Mouse (Mus musculus) mesoderm, embryonic 11.5 days (tissue): ENCODE data around the gene Rspo4.

Experiments
- DNase-seq: peaks from one replicate; pipeline ENCODE4 v3.0.0-alpha.2; 2012; ENCODE audit warnings: low read depth, low spot score

Rspo4 gene

DNA sequence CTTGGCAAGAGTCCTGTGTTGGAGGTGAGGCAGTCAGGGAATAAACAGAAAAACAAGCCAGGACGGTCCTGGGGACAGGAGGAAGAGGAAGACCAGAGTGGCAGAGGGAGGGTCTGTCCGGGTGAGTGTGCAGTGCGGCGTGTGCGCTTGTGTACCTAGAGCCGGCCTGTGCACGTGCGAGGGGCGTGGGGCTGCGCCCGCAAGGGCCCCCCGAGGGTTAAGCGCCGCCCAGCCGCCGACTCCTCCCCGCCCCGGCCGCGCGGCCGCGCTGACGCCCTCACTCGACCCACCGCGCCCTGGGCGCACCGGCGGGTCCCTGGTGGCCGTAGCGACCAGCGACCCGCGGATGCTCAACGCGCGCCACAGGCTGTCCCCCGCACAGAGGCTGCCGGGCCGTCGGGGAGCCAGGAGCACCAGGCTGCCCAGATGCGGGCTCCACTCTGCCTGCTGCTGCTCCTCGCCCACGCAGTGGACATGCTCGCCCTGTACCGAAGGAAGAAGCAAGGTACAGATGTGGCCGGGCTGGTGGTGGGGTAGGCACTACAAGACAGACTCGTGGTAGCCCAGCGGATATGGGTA is at the start of gene Rspo4:
Rspo4 (plus strand) TSS at position 280 of the 579 bp plus-strand sequence.
- peak; percentile 48 for DNase-seq

DNA sequence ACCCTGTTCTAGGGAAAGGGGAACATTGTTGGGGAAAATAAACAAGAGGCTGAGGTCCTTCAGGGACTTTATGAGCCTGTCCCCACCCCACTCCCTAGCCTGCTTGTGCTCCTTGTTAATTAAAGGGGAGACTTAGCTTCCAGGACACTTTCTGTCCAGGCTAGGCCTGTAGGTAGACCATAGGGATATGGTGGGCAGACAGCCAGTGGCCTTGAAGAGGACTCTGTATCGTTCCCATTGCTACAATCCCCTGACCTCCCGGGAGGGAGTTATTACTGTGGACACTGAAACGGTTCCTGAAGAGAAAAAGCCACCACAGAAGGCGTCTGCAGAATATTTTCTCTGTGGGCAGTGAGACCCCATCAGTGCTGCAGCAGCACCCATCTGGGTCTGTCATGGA is 27.1 kb upstream of the Rspo4 start:
- no peak for DNase-seq

DNA sequence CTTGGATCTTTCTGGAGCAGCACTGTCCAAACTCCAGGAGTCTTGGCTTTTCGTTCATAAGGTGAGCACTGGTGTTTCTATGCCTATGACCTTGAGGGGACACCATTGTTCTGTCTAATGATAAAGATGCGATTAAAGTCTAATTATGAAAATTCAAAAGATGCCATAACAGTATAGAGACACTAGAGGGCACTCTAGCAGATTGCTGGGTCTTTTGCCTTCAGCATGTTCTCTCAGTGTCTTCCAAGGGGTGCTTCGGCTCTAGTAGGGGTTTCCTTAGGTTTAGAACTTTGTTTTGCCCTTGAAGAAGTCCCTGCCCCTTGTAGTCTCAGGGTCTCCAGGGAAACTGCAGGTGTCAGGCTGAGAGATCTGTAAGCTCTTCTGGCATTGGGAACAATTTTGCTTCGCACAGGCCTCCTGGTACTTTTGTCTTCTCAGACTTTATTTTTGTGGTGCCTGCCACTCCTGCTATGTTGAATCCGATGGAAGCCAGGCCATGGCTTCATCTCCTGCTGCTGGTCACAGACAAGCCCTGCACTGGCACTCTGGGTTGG is 19.6 kb downstream of the Rspo4 start:
- DNase-seq = peak; percentile 29

DNA sequence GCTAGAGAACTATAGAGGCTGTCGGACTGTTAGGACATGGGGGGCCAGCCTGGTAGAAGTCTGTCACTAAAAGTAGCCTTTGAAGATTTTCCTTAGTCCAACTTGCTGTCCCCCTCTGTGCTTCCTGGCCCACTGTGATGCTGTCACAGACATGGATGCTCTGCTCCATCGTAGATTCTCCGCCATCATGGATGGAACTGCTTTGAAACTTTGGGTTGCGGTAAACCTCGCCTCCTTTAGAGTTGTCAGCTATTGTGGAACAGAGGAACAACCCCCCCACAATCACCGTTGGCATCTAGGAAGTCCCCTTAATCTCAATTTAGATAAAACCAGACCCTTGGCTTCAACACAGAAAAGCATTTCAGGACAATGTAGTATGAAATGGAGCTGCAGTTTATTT is 22.2 kb downstream of the Rspo4 start:
- no peak for DNase-seq

DNA sequence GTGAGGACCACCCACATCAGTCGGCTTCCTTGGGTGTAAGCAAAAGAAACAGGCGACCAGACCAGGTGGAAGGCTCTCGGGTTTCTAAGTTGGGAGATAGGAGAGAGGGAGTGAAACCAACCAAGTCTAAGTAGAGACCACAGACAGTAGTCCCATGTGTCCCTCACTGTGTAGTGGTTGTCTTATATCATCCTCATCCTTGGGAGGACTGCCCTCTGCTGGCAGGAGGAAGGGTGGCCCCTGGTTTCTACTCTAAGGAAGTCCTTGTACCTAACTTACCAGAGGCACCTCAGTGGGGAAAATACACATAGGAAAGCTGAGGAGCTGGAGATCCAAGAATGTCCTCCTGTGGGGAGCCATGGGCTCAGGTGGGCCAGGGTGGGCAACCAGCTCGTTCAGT is 23.8 kb downstream of the Rspo4 start:
- peak; percentile 78 for DNase-seq

DNA sequence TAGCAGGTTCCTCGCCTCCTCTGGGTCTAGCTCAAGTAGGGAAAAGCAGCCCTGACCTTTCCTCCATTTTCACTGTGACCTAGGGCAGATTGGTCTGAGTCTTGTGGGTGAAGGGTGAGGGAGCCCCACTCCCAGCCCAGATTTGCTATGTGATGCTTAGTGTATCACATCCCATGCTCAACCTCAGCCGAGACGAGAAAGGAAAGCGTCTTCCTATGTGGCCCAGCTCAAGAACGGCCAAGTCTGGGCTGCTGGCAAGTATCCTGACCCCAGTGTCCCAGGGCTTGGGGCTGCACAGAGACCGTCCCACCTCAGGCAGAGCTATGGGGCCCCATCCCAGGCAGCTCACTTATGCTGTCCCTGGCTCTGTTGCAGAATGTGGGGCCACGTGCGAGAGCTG is 25.5 kb downstream of the Rspo4 start:
- no peak for DNase-seq

DNA sequence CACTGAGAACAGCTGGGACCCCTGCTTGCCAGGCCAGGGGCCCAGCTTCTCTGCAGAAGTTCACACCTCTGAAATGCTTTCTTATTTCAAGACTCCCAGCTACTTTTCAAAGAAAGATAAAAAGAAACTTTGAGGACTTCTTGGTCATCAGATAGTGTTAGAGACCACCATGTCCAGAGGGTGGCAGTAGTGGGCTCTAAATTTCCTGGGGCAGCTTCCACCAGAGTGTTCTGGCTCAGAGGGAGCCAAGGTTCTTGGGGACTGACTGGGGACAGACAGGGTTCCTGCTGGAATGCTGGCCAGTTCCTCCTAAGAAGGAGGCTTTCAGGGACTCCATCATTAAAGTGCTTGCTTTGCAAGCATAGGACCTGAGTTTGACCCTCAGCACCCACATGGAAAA is 31.8 kb downstream of the Rspo4 start:
- no peak for DNase-seq

DNA sequence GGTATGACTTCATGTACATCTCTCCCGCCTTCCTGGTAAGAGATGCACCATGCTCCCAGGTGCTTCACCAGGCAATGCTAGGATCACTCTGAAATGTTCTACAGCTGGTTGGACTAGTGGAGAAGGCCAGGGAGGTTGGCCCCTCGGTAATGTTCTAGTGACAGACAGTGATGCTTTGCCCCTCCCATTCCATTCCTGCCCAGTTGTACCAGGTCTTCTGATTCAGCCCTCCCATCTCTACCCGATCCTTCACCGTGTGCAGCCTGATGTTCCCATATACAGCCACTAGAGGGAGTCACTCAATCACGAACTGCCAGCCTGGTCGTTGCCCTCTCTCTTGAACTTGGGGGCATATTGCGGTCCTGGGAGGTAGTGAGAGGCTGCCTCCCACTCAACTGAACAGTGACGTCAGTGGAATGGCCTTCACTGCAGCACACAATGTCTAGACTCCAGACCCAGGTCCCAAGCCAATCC is 33.3 kb downstream of the Rspo4 start:
- DNase-seq = peak; percentile 81

DNA sequence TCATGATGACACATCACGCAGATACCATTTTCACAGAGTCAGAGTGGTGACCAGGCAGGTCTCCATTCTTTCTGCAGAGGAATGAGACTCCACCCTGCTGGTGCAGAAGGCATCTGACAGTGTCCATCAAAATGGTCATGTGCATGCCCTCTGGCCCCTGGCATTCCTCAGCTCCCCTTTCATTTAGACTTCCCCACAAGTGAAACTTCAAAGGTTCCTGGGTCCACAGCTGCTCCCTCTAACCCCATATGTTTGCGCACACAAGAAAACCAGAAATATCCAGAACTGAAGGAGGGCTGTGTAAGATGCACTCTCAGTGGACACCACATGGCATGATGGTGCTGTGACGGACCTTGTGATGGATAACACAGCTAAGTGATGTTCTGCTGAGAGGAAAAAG is 35.9 kb downstream of the Rspo4 start:
- DNase-seq = peak; percentile 21

DNA sequence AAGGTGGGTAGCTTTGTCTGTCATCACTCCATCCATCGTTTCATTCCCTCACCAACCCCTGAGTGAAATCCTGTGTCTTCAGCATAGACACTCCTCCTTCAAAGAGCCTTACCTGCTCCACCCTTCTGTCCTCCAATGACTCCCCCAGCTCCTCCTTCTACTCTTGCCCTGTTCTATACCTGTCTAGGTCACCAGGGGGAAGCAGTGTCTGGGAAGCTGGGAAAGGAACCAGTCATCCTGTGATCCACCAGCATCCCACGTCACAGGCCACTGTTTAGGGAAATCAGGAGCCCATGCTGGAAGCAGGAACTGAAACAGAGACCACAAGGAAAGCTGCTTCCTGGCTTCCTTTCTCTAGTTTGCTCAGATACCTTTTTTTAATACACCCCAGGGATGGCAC is 37.0 kb downstream of the Rspo4 start:
- no peak for DNase-seq

DNA sequence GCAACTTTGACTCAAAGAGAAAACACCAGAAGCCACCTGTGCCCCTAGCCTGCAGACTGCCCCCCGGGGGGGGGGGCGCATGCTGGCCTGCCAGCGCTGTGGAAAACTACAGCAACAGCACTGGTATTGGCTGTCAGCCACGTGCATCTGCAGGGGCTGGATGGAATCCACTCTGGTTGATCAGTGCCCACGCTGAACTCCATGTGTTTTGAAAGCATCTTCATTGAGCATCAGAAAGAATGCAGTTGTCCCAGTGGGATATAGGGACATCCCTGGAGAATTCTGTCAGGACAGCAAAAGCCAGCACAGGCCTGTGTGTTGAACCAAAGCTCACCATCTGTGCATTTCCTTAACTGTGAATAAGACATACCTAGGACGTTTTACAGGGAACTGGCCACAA is 48.3 kb downstream of the Rspo4 start:
- DNase-seq = no peak

DNA sequence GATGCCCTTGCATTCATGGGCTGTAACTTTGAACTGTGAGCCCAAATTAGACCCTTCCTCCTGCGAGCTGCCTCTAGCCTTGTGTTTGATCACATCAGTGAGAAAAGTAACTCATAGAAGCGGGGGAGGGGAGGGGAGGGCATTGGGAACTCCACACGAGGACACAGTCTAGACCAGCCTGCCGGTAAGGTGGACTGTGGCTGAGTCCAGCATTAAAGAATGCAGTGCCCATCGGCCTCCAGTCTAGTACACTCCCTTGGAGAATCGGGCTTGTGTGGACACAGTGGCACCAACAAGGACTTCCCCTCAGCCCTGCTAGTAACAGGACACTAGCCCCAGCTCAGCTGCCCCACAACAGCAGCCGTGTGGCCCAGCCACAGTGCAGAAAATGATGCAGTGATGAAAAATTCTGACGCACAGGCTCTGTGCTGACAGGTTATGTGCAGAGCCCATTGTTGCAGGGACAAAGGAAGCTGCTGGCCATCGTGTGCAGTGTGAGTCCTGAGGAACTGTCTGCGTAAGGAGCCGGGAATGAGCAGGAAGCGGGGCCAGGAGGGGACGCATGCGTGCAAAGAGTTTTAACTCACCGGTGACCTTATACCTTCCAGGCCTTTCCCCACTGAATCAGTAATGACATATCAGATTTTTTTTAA is 50.5 kb downstream of the Rspo4 start:
- DNase-seq = no peak

DNA sequence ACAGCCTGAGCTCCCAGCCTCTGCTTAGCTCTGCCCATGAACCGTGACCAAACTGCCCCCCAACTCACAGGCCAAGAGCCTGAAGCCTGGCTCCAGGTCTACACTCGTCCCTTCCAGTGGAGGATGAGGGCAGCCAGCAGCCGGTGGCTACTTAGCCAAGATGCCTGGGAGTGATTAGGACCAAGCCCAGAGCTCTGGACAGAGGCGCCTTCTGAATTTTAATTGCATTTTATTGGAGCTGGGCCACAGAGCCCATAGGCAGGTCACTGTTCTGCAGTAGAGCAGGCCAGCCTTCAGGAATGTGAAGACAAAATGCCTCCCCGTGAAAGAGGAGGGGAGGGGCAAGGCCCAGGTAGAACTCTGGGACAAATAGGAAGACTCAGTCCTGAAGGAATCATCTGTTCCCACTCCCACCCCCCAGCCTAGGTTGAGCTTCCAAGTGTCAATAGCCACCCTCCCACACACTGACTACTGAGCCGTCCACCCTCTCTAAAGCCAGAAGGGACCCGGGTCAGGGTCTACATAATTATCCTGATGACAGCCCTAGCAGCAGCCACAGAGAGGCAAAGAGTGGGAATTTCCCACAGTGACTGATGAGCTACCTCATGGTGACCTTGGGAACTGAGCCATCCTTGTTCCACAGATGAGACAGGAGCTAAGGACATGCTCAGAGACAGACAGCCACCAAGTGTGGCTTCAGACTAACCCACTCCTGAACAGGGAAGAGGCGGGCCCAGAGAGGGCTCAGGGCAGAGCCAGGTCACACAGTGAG is 51.7 kb downstream of the Rspo4 start:
- no peak for DNase-seq

DNA sequence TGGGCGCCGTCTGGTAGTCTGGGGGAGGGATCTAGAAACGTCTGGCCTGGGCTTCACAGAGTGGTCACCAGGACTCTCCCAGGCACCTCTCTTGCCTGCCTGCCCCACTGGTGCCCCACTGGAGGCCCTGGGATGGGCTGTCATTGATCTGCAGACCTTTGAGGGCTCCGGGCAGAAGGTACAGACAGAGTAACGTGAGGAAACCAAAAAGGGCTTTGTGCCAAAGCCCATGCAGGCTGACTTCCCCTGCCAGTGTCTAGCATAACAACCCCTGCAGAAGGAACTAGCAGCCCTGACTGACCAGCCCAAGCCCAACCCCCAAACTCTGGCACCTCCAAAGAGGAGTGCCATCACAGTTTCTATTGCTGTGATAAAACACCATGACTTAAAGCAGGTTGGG is 53.2 kb downstream of the Rspo4 start:
- no peak for DNase-seq

DNA sequence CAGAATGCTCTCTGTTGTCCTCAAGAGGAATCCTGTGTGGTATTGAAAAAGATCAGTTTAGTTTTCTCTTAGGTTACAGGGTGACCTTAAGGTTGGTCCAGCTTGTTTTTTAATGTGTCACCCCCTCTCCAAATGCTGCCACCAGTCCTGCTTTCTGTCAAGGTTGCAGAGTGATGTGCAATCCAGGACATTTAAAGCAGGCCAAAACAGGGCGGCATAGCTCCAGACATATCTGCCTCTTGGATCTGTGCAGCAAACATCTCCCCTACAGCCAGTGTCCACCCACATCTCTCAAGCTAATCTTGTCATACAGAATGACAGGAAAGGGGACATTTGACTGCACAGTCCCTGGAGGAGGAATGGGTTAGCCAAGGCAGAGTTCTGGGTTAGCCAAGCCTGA is 55.4 kb downstream of the Rspo4 start:
- no peak for DNase-seq

DNA sequence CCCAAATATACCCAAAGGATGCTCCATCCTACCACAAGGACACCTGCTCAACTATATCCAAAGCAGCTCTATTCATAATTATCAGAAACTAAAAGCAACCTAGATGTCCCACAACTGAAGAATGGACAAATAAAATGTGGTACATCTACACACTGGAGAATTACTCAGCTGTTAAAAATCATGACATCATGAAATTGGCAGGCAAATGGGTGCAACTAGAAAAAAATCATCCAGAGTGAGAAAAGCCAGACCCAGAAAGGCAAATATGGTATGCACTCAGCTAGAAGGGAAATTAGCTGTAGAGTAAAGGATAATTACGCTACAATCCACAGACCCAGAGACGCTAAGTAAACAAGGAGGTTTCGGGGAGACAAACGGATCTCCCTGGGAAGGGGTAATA is 58.1 kb downstream of the Rspo4 start:
- no peak for DNase-seq

DNA sequence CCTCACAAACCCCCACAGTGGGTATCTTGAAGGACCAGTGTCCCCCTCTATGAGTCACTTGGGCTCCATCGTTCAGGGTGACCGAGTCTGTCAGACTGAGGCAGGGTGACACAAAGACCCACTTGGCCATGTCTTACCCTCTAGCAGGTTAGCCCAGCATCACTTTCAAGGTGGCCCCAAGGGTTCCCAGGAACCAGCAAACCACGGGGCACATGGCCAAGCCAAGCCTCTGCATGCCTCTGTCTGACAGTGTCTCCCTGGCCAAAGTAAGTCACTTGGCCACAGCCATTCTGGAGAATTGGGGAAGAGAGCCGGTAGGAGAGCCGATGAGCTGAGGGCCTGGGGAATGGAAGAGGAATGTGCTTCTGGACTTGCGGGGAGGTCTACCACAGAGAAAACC is 60.5 kb downstream of the Rspo4 start:
- no peak for DNase-seq

DNA sequence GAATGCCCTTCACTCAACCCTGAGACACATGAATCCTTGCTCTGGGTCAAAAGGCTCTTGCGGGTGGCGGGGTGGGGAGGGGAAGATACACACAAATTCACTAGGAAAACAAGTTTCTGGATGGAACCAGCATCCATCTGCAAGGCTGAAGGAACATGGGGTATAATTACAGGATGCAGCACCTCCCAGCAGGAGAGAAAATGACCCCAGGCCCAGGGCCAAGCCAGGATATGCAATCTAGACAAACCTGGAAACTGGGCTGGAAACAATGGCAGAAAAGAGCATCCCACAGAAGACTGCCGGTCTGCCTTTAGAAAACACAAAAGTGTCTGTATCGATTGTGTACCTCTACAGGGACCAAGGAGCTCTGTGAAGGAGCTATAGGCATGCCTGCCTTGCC is 61.2 kb downstream of the Rspo4 start:
- DNase-seq = no peak

DNA sequence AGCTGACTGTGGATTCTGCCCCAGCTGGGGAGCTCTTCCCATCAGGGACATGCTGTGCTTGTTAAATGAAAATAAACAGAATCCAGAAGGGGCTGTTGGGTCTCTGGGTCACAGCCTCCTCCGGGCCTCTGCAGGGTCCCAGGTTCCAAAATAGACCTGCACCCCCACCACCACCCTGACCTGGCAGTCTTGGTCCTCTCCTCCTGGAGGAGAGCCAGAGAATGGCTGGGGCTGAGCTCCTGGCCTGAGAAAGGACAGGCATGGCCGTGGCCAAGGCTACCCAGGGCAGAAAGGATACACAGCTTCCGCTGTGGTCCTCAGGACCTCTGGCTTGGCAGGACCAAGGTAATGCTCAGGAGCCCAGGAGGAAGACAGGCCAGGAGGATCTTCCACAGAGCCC is 61.9 kb downstream of the Rspo4 start:
- DNase-seq = no peak

DNA sequence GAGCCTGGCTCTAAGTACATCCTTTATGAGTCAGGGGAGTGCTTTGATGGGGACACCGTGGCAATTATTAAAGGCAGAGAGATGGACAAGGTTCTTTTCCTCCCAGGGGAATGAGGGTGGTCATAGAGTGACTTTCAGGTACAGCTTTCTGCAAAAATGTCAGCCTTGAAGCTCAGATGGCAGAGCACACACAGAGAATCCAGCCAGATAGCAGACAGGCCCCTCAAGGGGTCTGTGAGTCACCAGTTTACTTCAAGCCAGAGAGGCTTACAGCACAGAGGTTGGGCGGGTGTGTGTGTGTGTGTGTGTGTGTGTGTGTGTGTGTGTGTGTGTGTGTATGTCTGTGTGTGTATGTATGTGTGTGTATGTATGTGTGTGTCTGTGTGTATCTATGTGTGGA is 64.3 kb downstream of the Rspo4 start:
- no peak for DNase-seq

DNA sequence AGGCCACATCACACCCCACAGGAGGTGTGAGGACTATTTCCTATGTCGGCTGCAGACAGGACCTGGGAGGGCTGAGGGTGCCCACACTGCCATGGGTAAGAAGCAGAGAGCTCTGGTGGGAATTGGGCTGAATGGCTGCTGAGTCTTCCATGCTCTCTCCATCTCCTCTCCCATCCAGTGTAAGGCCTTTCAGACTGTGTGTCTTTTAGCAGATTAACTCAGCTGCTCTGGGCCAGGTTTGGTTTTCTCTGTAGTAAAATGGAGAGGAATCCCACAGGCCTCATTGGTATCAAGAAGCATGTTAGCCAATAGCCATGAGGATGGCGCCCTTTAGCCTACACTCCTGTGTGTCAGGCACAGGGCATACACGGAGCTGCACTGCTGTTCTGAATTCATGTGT is 66.7 kb downstream of the Rspo4 start:
- DNase-seq = no peak

DNA sequence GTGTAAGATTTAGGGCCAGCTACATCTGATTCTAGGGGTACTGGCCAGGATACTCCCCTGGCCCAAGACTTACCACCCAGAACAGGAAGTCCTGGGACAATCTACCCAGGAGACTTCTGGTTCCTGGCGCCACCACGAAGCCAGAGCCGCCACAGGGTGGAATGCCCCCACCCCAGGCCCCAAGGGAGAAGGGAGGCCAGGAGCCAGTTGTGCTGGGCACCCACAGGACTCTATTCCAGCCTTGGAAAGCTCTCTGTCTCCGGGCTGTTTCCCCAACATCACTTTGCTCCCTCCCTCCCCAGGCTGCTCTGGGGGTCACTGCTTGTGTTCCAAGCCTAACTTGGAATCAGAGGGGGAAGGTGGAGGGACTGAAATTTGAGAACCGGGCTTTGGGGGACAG is 67.8 kb downstream of the Rspo4 start:
- DNase-seq = no peak
